Mouse (Mus musculus) layer of hippocampus, adult 2 months (tissue): ENCODE results near the gene Gm28778. TPM values are rescaled to one million over a fixed set of nuclear protein-coding genes. Genes with fewer than 3 reads are reported as not detected.
A peak's percentile ranks its signal among the peaks of the same experiment; 100 is the strongest.
"Not testable (repeated sequence)": the region's sequence is repeated elsewhere in the genome, so short reads cannot be mapped to it uniquely, and the experiment has no call there.

Experiments
- DNase-seq, 2 experiments: peaks; one replicate each; pipeline ENCODE4 v3.0.0; 2022; ENCODE audit warnings: low spot score in 2 of 2
- H3K27ac ChIP-seq: fragments of 200-600 bp; 2 replicates; pipeline ENCODE4 v1.8.1; 2022
- H3K4me3 ChIP-seq: fragments of 200-600 bp; 2 replicates; pipeline ENCODE4 v1.8.1; 2022; ENCODE audit warnings: mild to moderate bottlenecking
- CTCF ChIP-seq: fragments of 200-600 bp; conservative IDR thresholded peaks from 2 replicates; pipeline ENCODE4 v1.8.1; 2022; ENCODE audit warnings: antibody characterized with exemption, mild to moderate bottlenecking, moderate library complexity
- total RNA-seq, 2 experiments: library from RNA; stranded (reverse); gene quantifications; 2 replicates each; pipeline ENCODE4 v1.2.3; 2021

Gene Gm28778
- total RNA-seq, 2 experiments from 2014 or later = 1.1 TPM; not detected in 1

GRCm38 (mm10) chr1:53335465-53335864 lies 38.6 kb downstream of the Gm28778 start:
- no peak overlapping the region for H3K4me3 ChIP-seq
- TF ChIP-seq CTCF = no peak
- DNase-seq = no peak
- no peak overlapping the region for H3K27ac ChIP-seq

DNA sequence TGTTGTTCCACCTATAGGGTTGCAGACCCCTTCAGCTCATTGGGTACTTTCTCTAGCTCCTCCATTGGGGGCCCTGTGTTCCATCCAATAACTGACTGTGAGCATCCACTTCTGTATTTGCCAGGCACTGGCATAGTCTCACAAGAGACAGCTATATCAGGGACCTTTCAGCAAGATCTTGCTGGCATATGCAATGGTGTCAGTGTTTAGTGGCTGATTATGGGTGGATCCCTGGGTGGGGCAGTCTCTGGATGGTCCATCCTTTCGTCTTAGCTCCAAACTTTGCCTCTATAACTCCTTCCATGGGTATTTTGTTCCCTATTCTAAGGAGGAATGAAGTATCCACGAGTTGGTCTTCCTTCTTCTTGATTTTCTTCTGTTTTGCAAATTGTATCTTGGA lies 40.5 kb downstream of the Gm28778 start:
- H3K27ac ChIP-seq, DNase-seq, H3K4me3 ChIP-seq: not testable (repeated sequence)

- TF ChIP-seq CTCF = no peak
- H3K4me3 ChIP-seq = no peak overlapping the region
- no peak for DNase-seq
- no peak overlapping the region for H3K27ac ChIP-seq
Observed at GRCm38 (mm10) chr1:53341071-53341470, 44.2 kb downstream of the Gm28778 start.

DNA sequence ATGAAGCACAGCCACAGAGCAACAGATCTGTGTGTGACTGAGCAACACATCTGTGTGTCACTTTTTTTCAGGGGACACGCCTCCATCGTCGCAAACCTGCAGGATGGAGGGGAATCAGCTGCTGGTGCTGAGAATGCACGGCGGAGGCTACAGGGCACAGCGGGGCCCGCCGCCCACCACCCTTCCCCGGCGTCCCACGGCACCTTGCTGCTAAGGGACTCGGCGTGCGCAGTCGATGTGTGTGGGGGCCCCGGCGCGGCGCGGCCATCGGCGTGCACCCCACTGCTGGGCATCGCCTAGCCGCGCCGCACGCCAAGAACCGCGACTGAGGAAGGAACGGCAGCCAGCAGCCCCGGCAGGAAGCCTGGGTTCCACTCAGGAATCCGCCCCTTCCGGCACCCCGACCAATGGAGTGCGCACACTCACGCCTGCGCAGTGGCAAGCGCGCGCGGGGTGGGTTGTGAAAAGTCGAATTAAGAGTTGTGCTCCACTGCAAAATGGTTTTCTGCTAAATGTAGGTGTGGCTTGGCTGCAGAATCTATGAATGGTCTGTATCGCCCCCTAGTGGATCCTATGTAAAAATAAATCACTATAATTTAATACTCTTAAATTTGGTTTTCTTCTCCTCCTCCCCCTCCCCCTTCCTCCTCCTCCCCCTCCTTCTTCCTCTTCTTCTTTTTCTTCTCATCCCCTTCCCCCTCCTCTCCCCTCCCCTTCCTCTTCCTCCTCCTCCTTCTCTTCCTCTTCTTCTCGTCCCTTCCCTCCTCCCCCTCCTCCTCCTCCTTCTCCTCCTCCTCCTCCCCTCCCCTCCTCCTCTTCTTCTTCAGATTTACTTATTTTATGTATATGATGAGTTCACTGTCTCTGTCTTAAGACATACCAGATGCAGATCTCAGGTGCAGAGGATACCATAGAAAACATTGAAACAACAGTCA lies 55.7 kb downstream of the Gm28778 start, which contains the start of the genes Asdurf, Gm28551 and Asnsd1:
Gene Asdurf, minus strand, starts transcription at position 293 of the 935 bp plus-strand sequence.
Gene Gm28551, minus strand, starts transcription at position 341 of the 935 bp plus-strand sequence.
Gene Asnsd1, minus strand, starts transcription at position 426 of the 935 bp plus-strand sequence.
- peak; percentile 97 to 98 for DNase-seq
- H3K4me3 ChIP-seq = peak within 1 kb of the TSS; percentile 88
- peak within 1 kb of the TSS; percentile 93 for H3K27ac ChIP-seq
- TF ChIP-seq CTCF = peak; percentile 81

- no peak overlapping the region for H3K4me3 ChIP-seq
- no peak overlapping the region for H3K27ac ChIP-seq
- no peak for DNase-seq
- TF ChIP-seq CTCF = no peak
Observed at GRCm38 (mm10) chr1:53358988-53359387, 62.1 kb downstream of the Gm28778 start.

Other genes starting within 250 kb of the Gm28778 start
- under 1 TPM; 0.69 to 0.83 TPM for gene Mstn, start 235.5 kb upstream of the Gm28778 start, total RNA-seq
- gene 1700019A02Rik, start 109.5 kb upstream of the Gm28778 start, total RNA-seq = not detected
- 10 to 100 TPM; 34.6 to 40.6 TPM for gene Pms1, start 93 bp upstream of the Gm28778 start, total RNA-seq
- 1 to 10 TPM; 7.1 to 9.2 TPM for gene Ormdl1, start within 50 bp of the Gm28778 start, total RNA-seq
- gene Osgepl1, start 16.5 kb downstream of the Gm28778 start, total RNA-seq = 10 to 100 TPM; 19.0 to 21.8 TPM
- 1 to 10 TPM in 1 of 2 experiments, not detected in 1; 2.9 TPM for gene Asdurf, start 55.5 kb downstream of the Gm28778 start, total RNA-seq
- gene Gm28551, start 55.6 kb downstream of the Gm28778 start, total RNA-seq = under 1 TPM; 0.22 to 0.23 TPM
- 10 to 100 TPM; 20.7 to 23.0 TPM for gene Asnsd1, start 55.6 kb downstream of the Gm28778 start, total RNA-seq